ENCODE assay signal across 10 mouse cellular contexts in genomic region chr6:126162351-126162758, GRCm38 (mm10). TPM values are rescaled to one million over a fixed set of nuclear protein-coding genes. Genes with fewer than 3 reads are reported as not detected.
DNase-seq lines count a peak whose midpoint lies in the region; ATAC-seq lines count a peak whose summit lies in the region.
"Had no signal": no experiment of that assay in that cellular context is flagged by ENCODE, and none has a peak within 500 bp of the region (broad histone marks: within the 10 kb centered on the region; RNA-seq: fewer than 3 reads in every experiment).

No protein-coding gene starts in this region.

- no peaks in the 10 kb centered on the region; the same call in 1 of the 2 replicates for H3K36me3 ChIP-seq in heart, embryonic 15.5 days
- no peaks in the 10 kb centered on the region for H3K36me3 ChIP-seq in neural tube, embryonic 12.5 days
- H3K36me3 ChIP-seq: G1E had no signal

- peaks cover 30% of the 10 kb centered on the region for H3K27me3 ChIP-seq in heart, embryonic 15.5 days
- H3K27me3 ChIP-seq in neural tube, embryonic 12.5 days (replicated peaks) = peaks cover 64% of the 10 kb centered on the region

- DNase-seq in left cerebral cortex, postnatal 14 days (ENCODE audit: low spot score in 2 of 2) = peak; percentile 31 to 60
- no peak for DNase-seq in left cerebral cortex, adult 11 months (ENCODE audit: low spot score)
- peak; percentile 61 for DNase-seq in embryo, embryonic 10.5 days (ENCODE audit: low spot score)
- peak; percentile 49 to 60 for DNase-seq in kidney, postnatal 4 days
- DNase-seq in thymus, postnatal 4 days = no peak
- DNase-seq in ovary, adult 18-20 months (ENCODE audit: low spot score) = no peak

- ATAC-seq in heart, embryonic 15.5 days (replicated peaks; ENCODE audit: insufficient number of reproducible peaks, insufficient read depth, low FRiP score, low read depth) = no peak; the same call in 1 of the 2 replicates
- ATAC-seq in neural tube, embryonic 12.5 days (ENCODE audit: low FRiP score, low read depth) = no peak; the same call in 1 of the 2 replicates

- WGBS in heart, embryonic 15.5 days = 8% methylated on average over 10 of the region's 10 CpGs
- WGBS in neural tube, embryonic 12.5 days = 9% methylated on average over 10 of the region's 10 CpGs

- H3K4me2 ChIP-seq in heart, embryonic 15.5 days = peak overlapping the region; percentile 88
- H3K4me2 ChIP-seq in neural tube, embryonic 12.5 days (replicated peaks) = peak overlapping the region; percentile 64

- peaks cover 71% of the 10 kb centered on the region for H3K4me1 ChIP-seq in heart, embryonic 15.5 days (replicated peaks)
- peaks cover 43% of the 10 kb centered on the region for H3K4me1 ChIP-seq in neural tube, embryonic 12.5 days

- H3K9me3 ChIP-seq in heart, embryonic 15.5 days (replicated peaks) = no peaks in the 10 kb centered on the region
- no peaks in the 10 kb centered on the region for H3K9me3 ChIP-seq in neural tube, embryonic 12.5 days

- H3K27ac ChIP-seq in heart, embryonic 15.5 days = peak overlapping the region; percentile 71
- no peak overlapping the region for H3K27ac ChIP-seq in neural tube, embryonic 12.5 days

- H3K9ac ChIP-seq in heart, embryonic 15.5 days = peak overlapping the region; percentile 59
- 0 out of 2 replicates have a peak overlapping the region, but pooled peaks have one; percentile 38 for H3K9ac ChIP-seq in neural tube, embryonic 12.5 days

- intact Hi-C loops in left cerebral cortex, postnatal 14 days (cut with DNase I) = loop anchor here (10.0 kb wide), 1 partner anchor 332 kb away; no protein-coding TSS in a partner anchor

- H3K4me3 ChIP-seq in heart, embryonic 15.5 days = peak overlapping the region; percentile 57
- peak overlapping the region; percentile 36 for H3K4me3 ChIP-seq in neural tube, embryonic 12.5 days
- H3K4me3 ChIP-seq: myocyte had no signal

RNA-seq across cellular contexts. Expression of gene Ntf3, which starts 4.4 kb away (rescaled TPM):
- 1 to 10 TPM; 1.7 to 4.3 TPM for total RNA-seq in left cerebral cortex, postnatal 14 days (2021)
- 7.0 and 8.0 TPM in 2 replicates for polyA plus RNA-seq in heart, embryonic 15.5 days (2015; fragmentation: Nextera tagmentation; extraction: Ambion mirVana)
- 12.6 and 12.9 TPM in 2 replicates for polyA plus RNA-seq in neural tube, embryonic 12.5 days (2016; fragmentation: Nextera tagmentation; extraction: Ambion mirVana)
- total RNA-seq: G1E had no signal
- polyA plus RNA-seq: G1E, myocyte had no signal

Comparison
In these comparisons a context has a peak if more than half of its experiments do, and no peak if none do; other contexts are left out.
1. DNase-seq: peak in left cerebral cortex, postnatal 14 days (2 of 2), embryo, embryonic 10.5 days (single experiment) and kidney, postnatal 4 days (2 of 2); none in left cerebral cortex, adult 11 months (single experiment), thymus, postnatal 4 days (single experiment) and ovary, adult 18-20 months (single experiment).